Mouse (Mus musculus) cerebellum, postnatal 36 days (tissue): Measurements from ENCODE around the gene Prune2.
A peak's percentile ranks its signal among the peaks of the same experiment; 100 is the strongest.

Experiments used
- DNase-seq, 2 experiments: peaks; one replicate each; pipeline ENCODE4 v3.0.0; 2021 to 2022; ENCODE audit warnings: mixed read lengths in 2 of 2

Prune2 gene

GRCm38 (mm10) chr19:16955613-16956271 is at the start of gene Prune2:
Gene Prune2, plus strand, starts transcription at chr19:16956118.
- DNase-seq: peak; percentile 21

GRCm38 (mm10) chr19:16911507-16911906 is 44.4 kb upstream of the Prune2 start:
- DNase-seq: no peak

GRCm38 (mm10) chr19:16924516-16924915 is 31.4 kb upstream of the Prune2 start:
- DNase-seq: no peak

GRCm38 (mm10) chr19:16934664-16935063 is 21.3 kb upstream of the Prune2 start:
- DNase-seq: no peak

GRCm38 (mm10) chr19:16948794-16949313 is 7.1 kb upstream of the Prune2 start:
- no peak for DNase-seq

DNA sequence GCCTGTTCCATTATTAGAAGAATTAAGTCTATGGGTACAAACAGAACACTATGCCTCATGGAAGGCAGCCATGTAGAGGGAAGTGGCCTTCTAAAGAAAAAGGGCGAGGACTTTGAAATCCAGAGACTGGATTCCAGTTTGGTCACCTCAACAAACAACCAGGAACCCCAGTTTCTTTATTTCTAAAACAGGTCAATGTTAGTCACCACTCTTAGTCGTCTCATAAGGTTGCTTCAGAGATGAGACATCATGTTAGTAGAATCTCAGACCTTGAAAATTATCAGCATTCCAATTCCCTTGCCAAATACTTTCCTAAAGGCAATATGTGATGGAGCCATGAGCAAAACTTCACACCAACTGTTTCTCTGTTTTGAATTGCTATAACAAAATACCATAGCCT is 6.6 kb upstream of the Prune2 start:
- DNase-seq: no peak

DNA sequence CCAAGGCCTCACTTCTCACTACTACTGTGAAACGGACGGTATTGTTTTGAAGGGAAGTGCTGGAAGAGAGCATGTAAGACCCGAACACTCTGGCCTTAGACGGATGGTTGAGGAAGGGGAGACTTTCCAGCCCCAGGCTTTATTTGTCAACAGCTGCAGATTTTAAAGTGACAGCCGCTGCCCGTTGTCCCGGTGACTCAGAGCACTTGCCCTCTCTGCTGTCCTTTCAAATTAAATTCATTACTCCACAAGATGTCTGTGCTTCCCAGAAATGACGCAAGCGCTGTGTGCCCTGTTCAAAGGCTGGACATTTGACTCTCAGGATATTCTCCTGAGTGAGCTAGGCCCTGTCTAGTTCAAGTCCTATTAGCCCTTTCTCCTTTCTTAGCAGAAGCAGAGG is 5.9 kb upstream of the Prune2 start:
- no peak for DNase-seq

DNA sequence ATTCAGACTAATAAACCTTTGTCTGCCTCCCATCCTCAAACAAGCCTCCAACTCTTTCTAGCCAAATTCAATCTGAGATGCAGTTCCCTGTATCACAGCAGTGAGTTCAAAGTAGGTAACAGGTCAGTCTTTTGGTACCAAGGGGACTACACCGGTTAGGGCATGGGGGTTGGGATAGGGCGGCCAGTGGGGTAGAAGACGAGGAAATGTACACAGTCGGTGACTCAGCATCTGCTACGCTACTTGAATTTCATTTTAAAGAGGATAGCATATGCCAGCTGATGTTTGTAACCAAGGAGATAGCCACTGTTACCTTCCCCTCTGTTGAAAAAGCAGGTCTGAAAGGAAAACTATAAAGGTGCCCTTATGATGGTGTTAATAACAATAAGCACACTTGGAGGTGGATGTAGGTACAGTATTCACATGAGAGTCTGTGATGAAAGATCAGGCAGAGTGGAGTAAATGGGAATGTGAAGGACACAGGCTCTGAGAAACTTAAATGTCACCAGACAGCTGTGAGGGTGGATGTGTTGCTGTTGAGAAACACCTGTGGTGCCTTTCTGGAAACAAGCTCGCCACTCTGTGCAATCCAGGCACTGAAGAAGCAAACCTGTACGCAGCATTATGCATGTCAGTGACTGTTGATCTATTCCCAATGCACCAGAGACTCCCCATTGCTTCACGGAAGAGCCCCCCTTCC is 5.1 kb upstream of the Prune2 start:
- no peak for DNase-seq

DNA sequence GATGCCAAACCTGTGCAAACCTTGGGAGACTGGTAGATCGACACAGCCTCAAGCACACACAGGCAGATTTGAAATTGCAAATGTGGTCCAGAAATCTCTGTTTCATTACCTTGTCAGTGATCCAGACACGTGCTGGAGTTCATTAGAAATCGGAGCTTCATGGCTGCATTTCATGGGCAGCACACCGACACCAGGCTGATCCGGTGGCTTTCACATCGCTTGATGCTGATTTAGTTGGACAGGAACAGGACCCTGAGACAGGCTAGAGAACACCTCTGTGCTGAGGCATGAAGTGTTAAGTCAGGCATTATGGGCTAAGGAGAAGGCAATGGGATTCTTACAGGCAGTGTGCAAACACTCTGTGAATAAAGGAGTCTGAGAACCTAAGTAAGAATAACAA is 1.2 kb upstream of the Prune2 start:
- DNase-seq: no peak

DNA sequence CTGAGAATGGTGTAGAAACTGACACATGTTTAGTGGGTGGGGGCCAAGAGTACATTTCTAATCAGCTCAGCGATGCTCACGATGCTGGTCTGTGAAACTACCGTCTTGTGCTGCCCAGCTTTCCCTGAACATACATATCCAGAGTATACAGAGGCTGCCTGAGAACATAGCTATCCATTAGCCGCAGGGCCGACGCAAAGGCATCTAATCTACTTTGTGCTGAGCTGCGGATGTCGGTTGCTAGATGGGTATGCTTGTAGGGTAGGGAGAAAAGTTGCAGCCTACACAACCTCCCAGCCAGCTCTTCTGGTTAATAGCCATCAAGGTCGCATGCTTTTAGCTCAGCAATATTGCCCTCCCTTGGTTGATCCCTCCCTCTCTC is 696 bp upstream of the Prune2 start:
- DNase-seq: no peak

DNA sequence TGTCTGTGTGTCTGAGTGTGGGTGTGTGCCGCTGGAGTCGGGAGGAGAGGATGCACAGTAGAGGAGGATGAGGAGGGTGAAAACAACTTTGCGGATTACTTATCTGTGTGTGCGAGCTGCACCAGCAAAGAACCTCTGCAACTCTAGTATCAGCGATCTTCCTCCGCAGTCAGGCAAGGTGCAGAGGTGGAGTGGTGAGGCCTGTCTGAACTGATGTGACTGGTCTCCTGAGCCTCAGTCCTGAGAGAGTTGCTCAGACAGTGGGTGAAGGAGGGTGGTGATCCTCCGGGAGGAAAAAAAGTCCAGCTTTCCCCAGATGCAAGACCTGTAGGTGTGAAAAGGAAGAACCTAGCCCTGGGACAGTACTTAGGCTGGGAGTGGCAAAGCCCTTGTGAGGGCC is 401 bp downstream of the Prune2 start:
- no peak for DNase-seq

- no peak for DNase-seq
Observed at GRCm38 (mm10) chr19:16959051-16959450, 3.1 kb downstream of the Prune2 start.

DNA sequence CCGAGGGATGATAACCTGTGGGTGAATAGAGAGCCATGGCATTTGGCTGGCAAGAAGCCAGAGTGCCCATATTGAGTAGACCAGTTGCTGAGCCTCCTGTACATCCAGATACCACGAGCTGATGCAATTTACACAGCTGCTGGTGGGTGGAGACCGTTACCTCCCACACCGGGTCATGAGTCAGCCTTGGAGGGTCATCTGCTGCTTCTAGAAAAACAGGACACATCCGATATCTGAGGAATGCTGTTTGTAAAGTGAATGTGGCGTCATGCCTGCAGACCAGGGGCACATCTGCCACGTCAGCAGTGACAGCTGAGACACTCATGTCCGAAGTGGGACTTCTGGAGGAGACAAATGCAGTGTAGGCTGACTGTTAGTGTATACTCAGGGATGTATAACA is 3.6 kb downstream of the Prune2 start:
- no peak for DNase-seq

- no peak for DNase-seq
Observed at GRCm38 (mm10) chr19:16961036-16961435, 5.1 kb downstream of the Prune2 start.

DNA sequence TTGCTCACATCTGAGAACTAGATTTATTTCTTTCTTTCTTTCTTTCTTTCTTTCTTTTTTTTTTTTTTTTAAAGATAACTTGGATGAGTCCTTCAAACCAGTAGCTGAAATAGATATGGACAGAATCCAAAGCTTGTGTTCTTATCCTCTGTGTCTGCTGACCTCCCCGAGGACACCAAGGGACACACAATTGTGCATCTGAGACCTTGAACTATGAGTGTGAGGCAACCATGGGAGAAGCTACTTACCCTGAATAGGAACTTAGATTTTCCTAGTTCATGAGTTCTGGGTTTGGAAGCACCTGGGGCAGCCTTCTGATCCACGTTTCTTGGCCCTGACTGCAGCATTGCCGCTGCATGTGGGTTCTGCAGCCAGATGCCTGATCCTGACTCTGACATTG is 7.3 kb downstream of the Prune2 start:
- no peak for DNase-seq

- DNase-seq: no peak
Observed at GRCm38 (mm10) chr19:16968768-16969167, 12.8 kb downstream of the Prune2 start.

DNA sequence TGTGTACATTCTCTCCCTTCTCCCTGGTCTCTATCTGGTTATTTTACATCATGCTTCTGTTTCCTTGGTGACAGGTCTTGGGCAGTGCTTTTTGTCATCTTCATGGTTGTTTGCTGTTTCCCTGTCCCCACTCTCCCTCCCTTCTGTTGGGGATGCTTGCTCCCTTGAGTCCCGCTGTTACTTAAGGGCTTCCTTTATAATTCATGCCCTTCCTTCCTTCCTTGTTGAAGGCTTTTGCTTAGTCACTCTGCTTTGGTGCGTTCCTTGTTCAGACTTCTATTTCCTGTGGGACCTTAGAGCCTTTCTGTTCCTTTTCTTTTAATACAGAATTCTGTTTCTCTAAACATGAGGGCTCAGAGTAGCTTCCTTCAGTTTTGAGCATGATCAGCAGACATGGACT is 14.7 kb downstream of the Prune2 start:
- DNase-seq: no peak

DNA sequence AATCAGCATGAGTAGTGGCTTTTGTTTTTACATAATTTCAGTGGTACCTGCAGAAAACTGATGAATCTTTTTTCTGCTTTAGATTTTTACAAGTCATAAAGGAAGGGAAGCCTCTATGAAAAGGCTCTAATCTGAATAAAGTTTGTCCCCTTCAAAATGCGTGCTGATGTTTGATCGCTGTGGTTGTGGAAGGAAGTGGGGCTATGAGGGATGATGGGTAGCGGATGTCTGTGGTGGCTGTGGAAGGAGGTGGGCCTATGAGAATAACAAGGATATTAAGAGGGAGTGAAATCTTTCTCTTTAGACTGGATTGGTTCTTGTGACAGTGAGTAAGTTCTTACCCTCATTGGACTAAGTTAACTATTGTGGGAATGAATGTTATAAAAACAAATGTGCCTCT is 23.0 kb downstream of the Prune2 start:
- DNase-seq: no peak

DNA sequence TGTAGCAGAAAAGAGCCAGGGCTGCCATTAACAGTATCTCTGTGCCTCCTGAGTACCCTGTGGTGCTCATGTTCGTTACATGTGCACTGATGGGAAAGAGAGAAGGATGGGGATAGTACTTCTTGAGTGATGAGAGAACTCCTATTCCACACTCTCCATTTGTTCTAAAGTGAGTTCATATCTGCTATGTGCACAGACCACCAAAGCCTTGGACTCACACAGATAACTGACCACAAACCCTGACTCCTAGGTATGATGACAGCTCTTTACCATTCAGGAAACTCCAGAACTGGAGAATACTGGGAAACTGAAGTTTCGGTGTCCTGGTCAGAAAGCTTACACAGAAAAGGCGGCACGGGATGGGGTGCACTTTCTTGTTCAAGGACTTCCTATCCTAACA is 25.8 kb downstream of the Prune2 start:
- DNase-seq: no peak

DNA sequence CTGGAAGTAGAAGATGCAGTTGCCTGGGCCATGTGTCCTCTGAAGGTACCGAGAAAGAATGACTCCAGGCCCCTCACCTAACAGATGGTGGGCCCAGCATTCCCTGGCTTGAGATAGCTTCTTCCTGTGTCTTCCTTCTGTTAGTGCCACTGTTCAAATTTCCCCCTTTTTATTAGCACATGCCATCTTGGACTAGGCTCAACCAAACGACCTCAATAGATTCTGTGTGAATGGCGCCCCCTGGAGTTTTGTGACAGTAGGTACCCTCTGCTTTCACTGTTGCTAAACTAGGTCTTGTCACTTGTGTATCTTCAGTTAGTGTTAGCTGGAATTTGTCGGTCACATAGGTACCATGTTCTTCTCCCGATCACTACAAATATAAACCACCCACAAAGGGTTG is 29.0 kb downstream of the Prune2 start:
- DNase-seq: peak; percentile 41 to 44

DNA sequence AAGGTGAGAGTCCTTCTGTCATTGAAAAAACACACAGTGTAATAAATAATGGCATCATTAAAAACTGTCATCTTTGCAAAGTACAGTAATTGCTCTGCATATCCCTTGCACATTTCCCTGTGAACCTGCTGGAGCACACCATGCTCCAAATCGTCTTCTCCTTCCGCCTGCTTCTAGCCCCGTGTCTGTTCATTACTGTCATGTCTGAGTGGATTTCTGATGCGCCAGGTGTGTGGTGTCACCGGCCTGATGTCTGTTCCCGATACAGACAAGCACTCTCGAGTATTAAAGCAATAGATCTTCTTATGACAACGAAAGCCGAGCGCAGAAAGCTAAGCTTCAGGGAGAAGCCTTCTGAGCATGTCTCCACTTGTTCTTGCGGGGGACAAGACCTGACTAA is 32.1 kb downstream of the Prune2 start:
- no peak for DNase-seq

GRCm38 (mm10) chr19:16992151-16992550 is 36.2 kb downstream of the Prune2 start:
- DNase-seq: no peak

DNA sequence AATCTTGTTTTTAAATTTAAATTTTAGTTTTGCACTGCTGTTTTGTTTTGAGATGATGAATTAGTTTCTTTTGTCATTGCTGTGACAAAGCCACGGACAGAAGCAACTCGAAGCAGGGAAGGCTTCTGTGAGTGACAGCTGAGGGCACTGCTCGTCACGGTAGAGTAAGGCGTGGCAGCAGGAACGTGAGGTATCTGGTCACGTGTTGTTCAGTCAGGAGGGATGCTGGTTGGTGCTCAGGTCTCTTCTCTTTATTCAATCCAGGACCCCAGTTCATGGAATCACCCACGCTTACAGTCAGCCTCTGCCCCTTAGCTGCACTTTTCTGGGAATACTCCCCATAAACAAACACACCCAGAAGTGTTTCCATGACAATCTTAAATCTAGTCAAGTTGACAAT is 38.3 kb downstream of the Prune2 start:
- no peak for DNase-seq

GRCm38 (mm10) chr19:16997915-16998314 is 42.0 kb downstream of the Prune2 start:
- no peak for DNase-seq
